Mouse (Mus musculus): ENCODE measurements around the gene Pde6g.

GRCm38 (mm10) chr11:120467736-120468092 is 14.4 kb upstream of the Pde6g start:
- TF ChIP-seq CTCF (IDR thresholded peaks at IDR 0.05; ENCODE audit: control insufficient read depth, insufficient read depth, low read length) (no peak), POLR2A (IDR thresholded peaks at IDR 0.05; ENCODE audit: borderline replicate concordance, control insufficient read depth, low read depth, low read length) (no peak)

All from bone marrow, adult 2 months (tissue).